17 mouse cellular contexts compared by ENCODE assay signal in genomic region chr17:86397097-86397496, GRCm38 (mm10).
"Had no signal": no experiment of that assay in that cellular context is flagged by ENCODE, and none has a peak within 500 bp of the region (broad histone marks: within the 10 kb centered on the region; RNA-seq: fewer than 3 reads in every experiment).

No protein-coding gene starts in this region.

- ATAC-seq: midbrain, embryonic 13.5 days; midbrain, embryonic 15.5 days had no signal

- H3K9ac ChIP-seq: lung, embryonic 14.5 days; midbrain, embryonic 13.5 days; midbrain, embryonic 15.5 days; neural tube, embryonic 13.5 days; neural tube, embryonic 15.5 days had no signal

- H3K9me3 ChIP-seq: midbrain, embryonic 13.5 days; midbrain, embryonic 15.5 days; neural tube, embryonic 13.5 days; neural tube, embryonic 15.5 days had no signal

- H3K4me3 ChIP-seq: midbrain, embryonic 13.5 days; midbrain, embryonic 15.5 days; myocyte; neural tube, embryonic 13.5 days; neural tube, embryonic 15.5 days had no signal

- H3K27me3 ChIP-seq: midbrain, embryonic 13.5 days; midbrain, embryonic 15.5 days; neural tube, embryonic 13.5 days; neural tube, embryonic 15.5 days had no signal

- H3K4me2 ChIP-seq: lung, embryonic 14.5 days; midbrain, embryonic 11.5 days; midbrain, embryonic 13.5 days; midbrain, embryonic 15.5 days; neural tube, embryonic 13.5 days; neural tube, embryonic 15.5 days had no signal

- H3K27ac ChIP-seq: midbrain, embryonic 13.5 days; midbrain, embryonic 15.5 days; neural tube, embryonic 13.5 days; neural tube, embryonic 15.5 days had no signal

- H3K36me3 ChIP-seq: midbrain, embryonic 13.5 days; midbrain, embryonic 15.5 days; neural tube, embryonic 13.5 days; neural tube, embryonic 15.5 days had no signal

- DNase-seq: lung, adult 18-20 months; lung, embryonic 14.5 days; lung, postnatal 10 days; retina, postnatal 1 day; right cerebral cortex, adult 18-20 months; right cerebral cortex, postnatal 25 days; right cerebral cortex, postnatal 4 days; spleen, adult 18-20 months; thymus, adult 18-20 months; thymus, postnatal 14 days; thymus, postnatal 36 days had no signal

- H3K4me1 ChIP-seq: midbrain, embryonic 13.5 days; midbrain, embryonic 15.5 days; neural tube, embryonic 13.5 days; neural tube, embryonic 15.5 days had no signal
